8 mouse cellular contexts compared by ENCODE assay signal in genomic region chr11:68566447-68567059, GRCm38 (mm10). TPM values are rescaled to one million over a fixed set of nuclear protein-coding genes. Genes with fewer than 3 reads are reported as not detected.
DNase-seq lines count a peak whose midpoint lies in the region; ATAC-seq lines count a peak whose summit lies in the region.

No protein-coding gene starts in this region.

- H3K4me3 ChIP-seq in forebrain, embryonic 13.5 days: peak overlapping the region; percentile 35
- H3K4me3 ChIP-seq in liver, embryonic 13.5 days (replicated peaks): no peak overlapping the region

- 0 out of 2 replicates have a peak, but pooled peaks cover 7% of the 10 kb centered on the region for H3K27me3 ChIP-seq in forebrain, embryonic 13.5 days
- no peaks in the 10 kb centered on the region for H3K27me3 ChIP-seq in liver, embryonic 13.5 days

- H3K36me3 ChIP-seq in forebrain, embryonic 13.5 days (ENCODE audit: poor library complexity, severe bottlenecking): no peaks in the 10 kb centered on the region
- no peaks in the 10 kb centered on the region for H3K36me3 ChIP-seq in liver, embryonic 13.5 days

- H3K9ac ChIP-seq in forebrain, embryonic 13.5 days: peak overlapping the region; percentile 54
- H3K9ac ChIP-seq in liver, embryonic 13.5 days: no peak overlapping the region

- H3K9me3 ChIP-seq in forebrain, embryonic 13.5 days (replicated peaks): no peaks in the 10 kb centered on the region
- H3K9me3 ChIP-seq in liver, embryonic 13.5 days (replicated peaks): no peaks in the 10 kb centered on the region

- 17% methylated on average over 17 of the region's 17 CpGs for WGBS in forebrain, embryonic 13.5 days
- WGBS in liver, embryonic 13.5 days (ENCODE audit: insufficient replicate concordance): 22% methylated on average over 17 of the region's 17 CpGs

- H3K27ac ChIP-seq in forebrain, embryonic 13.5 days: no peak overlapping the region
- no peak overlapping the region for H3K27ac ChIP-seq in liver, embryonic 13.5 days

- ATAC-seq in forebrain, embryonic 13.5 days: 0 out of 2 replicates have a peak, but pooled peaks have one; percentile 70
- ATAC-seq in liver, embryonic 13.5 days (ENCODE audit: low read depth): no peak

- H3K4me2 ChIP-seq in forebrain, embryonic 13.5 days: peak overlapping the region; percentile 66
- peak overlapping the region; percentile 24; the same call in 1 of the 2 replicates for H3K4me2 ChIP-seq in liver, embryonic 13.5 days

- 0 out of 2 replicates have a peak, but pooled peaks cover 4% of the 10 kb centered on the region for H3K4me1 ChIP-seq in forebrain, embryonic 13.5 days
- H3K4me1 ChIP-seq in liver, embryonic 13.5 days (replicated peaks): no peaks in the 10 kb centered on the region

- peak; percentile 70 for DNase-seq in ES-CJ7 (ENCODE audit: low read depth, low spot score)
- peak; percentile 45 for DNase-seq in c-Kit-positive CD71-positive TER-119-positive erythroid progenitor cells, embryonic 14.5 days (ENCODE audit: low spot score)
- DNase-seq in heart, postnatal 10 days: peak; percentile 79 to 88
- DNase-seq in kidney, postnatal 36 days: peak; percentile 74 to 86
- DNase-seq in liver, embryonic 13.5 days: no peak
- DNase-seq in neural tube, embryonic 10.5 days (ENCODE audit: extremely low spot score, low spot score): peak; percentile 69
- DNase-seq in testis, postnatal 14 days (ENCODE audit: low spot score): peak; percentile 56

- intact Hi-C loops in heart, postnatal 10 days (cut with DNase I): loop anchor here (2.0 to 10.0 kb wide), 3 partner anchors 161 to 308 kb away; partner anchors contain the start of gene Ndel1

RNA-seq across cellular contexts. Expression of gene Mfsd6l, which starts 10.6 kb away (rescaled TPM):
- polyA plus RNA-seq in forebrain, embryonic 13.5 days (2015; fragmentation: Nextera tagmentation; extraction: Ambion mirVana): not detected in 2 replicates
- total RNA-seq in heart, postnatal 10 days (2021): under 1 TPM; 0.27 to 0.31 TPM
- polyA plus RNA-seq in liver, embryonic 13.5 days (2015; fragmentation: Nextera tagmentation; extraction: Ambion mirVana): not detected in 2 replicates

RNA-seq across cellular contexts. Expression of gene Ccdc42, which starts 20.3 kb away (rescaled TPM):
- 0.16 TPM in 1 of 2 replicates, not detected in the other for polyA plus RNA-seq in forebrain, embryonic 13.5 days (2015; fragmentation: Nextera tagmentation; extraction: Ambion mirVana)
- total RNA-seq in heart, postnatal 10 days (2021): under 1 TPM; 0.24 to 0.47 TPM
- polyA plus RNA-seq in liver, embryonic 13.5 days (2015; fragmentation: Nextera tagmentation; extraction: Ambion mirVana): 0.09 TPM in 1 of 2 replicates, not detected in the other
